Mouse (Mus musculus): ENCODE measurements around the gene Olfr20. TPM values are rescaled to one million over a fixed set of nuclear protein-coding genes. Genes with fewer than 3 reads are reported as not detected.

Olfr20 gene
- polyA plus RNA-seq, 1 experiment from 2014 or later = not detected

GRCm38 (mm10) chr11:73395374-73395773 lies 44.8 kb downstream of the Olfr20 start:
- no peaks in the 10 kb centered on the region for H3K27me3 ChIP-seq

GRCm38 (mm10) chr11:73399514-73399913 lies 48.9 kb downstream of the Olfr20 start, which contains the start of gene Olfr1:
Gene Olfr1 (minus strand): TSS chr11:73399614.
- Histone ChIP-seq H3K4me1 (no peaks in the 10 kb centered on the region), H3K4me2 (replicated peaks) (no peak within 1 kb of the TSS), H3K9me3 (no peaks in the 10 kb centered on the region), H3K27ac (no peak within 1 kb of the TSS), H3K9ac (no peak within 1 kb of the TSS), H3K27me3 (no peaks in the 10 kb centered on the region), H3K4me3 (no peak within 1 kb of the TSS), H3K36me3 (no peaks in the 10 kb centered on the region)
- ATAC-seq (ENCODE audit: insufficient number of reproducible peaks, insufficient read depth, low FRiP score, low TSS enrichment) = no peak

More at GRCm38 (mm10) chr11:73395374-73395773, 44.8 kb downstream of the Olfr20 start:
- H3K9me3 ChIP-seq = no peaks in the 10 kb centered on the region
- H3K9ac ChIP-seq = no peak overlapping the region
- whole genome bisulfite sequencing = 72% methylated on average over 4 of the region's 4 CpGs
- no peak overlapping the region for H3K4me3 ChIP-seq
- no peaks in the 10 kb centered on the region for H3K36me3 ChIP-seq
- no peak overlapping the region for H3K27ac ChIP-seq
- no peak for ATAC-seq (ENCODE audit: insufficient number of reproducible peaks, insufficient read depth, low FRiP score, low TSS enrichment)
- no peak overlapping the region for H3K4me2 ChIP-seq (replicated peaks)
- H3K4me1 ChIP-seq = no peaks in the 10 kb centered on the region

Other genes starting within 250 kb of the Olfr20 start
- gene Haspin, start 212.5 kb upstream of the Olfr20 start, polyA plus RNA-seq (2016; fragmentation: Nextera tagmentation; extraction: Ambion mirVana) = 18.2 and 18.4 TPM in 2 replicates
- 0.42 and 0.60 TPM in 2 replicates for gene P2rx5, start 190.4 kb upstream of the Olfr20 start, polyA plus RNA-seq (2016; fragmentation: Nextera tagmentation; extraction: Ambion mirVana)
- 99.7 and 104 TPM in 2 replicates for gene Emc6, start 173.7 kb upstream of the Olfr20 start, polyA plus RNA-seq (2016; fragmentation: Nextera tagmentation; extraction: Ambion mirVana)
- gene Tax1bp3, start 173.7 kb upstream of the Olfr20 start, polyA plus RNA-seq (2016; fragmentation: Nextera tagmentation; extraction: Ambion mirVana) = 206 and 211 TPM in 2 replicates
- gene Ctns, start 151.7 kb upstream of the Olfr20 start, polyA plus RNA-seq (2016; fragmentation: Nextera tagmentation; extraction: Ambion mirVana) = 24.5 and 26.5 TPM in 2 replicates
- 2.0 and 2.1 TPM in 2 replicates for gene Shpk, start 151.3 kb upstream of the Olfr20 start, polyA plus RNA-seq (2016; fragmentation: Nextera tagmentation; extraction: Ambion mirVana)
- 0.19 and 0.27 TPM in 2 replicates for gene Trpv1, start 116.5 kb upstream of the Olfr20 start, polyA plus RNA-seq (2016; fragmentation: Nextera tagmentation; extraction: Ambion mirVana)
- gene Trpv3, start 83.4 kb upstream of the Olfr20 start, polyA plus RNA-seq (2016; fragmentation: Nextera tagmentation; extraction: Ambion mirVana) = 0.08 and 0.12 TPM in 2 replicates
- 0.37 and 0.60 TPM in 2 replicates for gene Aspa, start 21.2 kb upstream of the Olfr20 start, polyA plus RNA-seq (2016; fragmentation: Nextera tagmentation; extraction: Ambion mirVana)
- not detected in 2 replicates for gene Gm49340, start 21.0 kb upstream of the Olfr20 start, polyA plus RNA-seq (2016; fragmentation: Nextera tagmentation; extraction: Ambion mirVana)
- not detected in 2 replicates for gene Spata22, start 21.0 kb upstream of the Olfr20 start, polyA plus RNA-seq (2016; fragmentation: Nextera tagmentation; extraction: Ambion mirVana)
- not detected in 2 replicates for gene Olfr376, start 20.5 kb downstream of the Olfr20 start, polyA plus RNA-seq (2016; fragmentation: Nextera tagmentation; extraction: Ambion mirVana)
- not detected in 2 replicates for gene Olfr1, start 48.8 kb downstream of the Olfr20 start, polyA plus RNA-seq (2016; fragmentation: Nextera tagmentation; extraction: Ambion mirVana)
- gene Olfr378, start 77.7 kb downstream of the Olfr20 start, polyA plus RNA-seq (2016; fragmentation: Nextera tagmentation; extraction: Ambion mirVana) = not detected in 2 replicates
- not detected in 2 replicates for gene Olfr380, start 106.7 kb downstream of the Olfr20 start, polyA plus RNA-seq (2016; fragmentation: Nextera tagmentation; extraction: Ambion mirVana)
- not detected in 2 replicates for gene Olfr381, start 140.8 kb downstream of the Olfr20 start, polyA plus RNA-seq (2016; fragmentation: Nextera tagmentation; extraction: Ambion mirVana)
- not detected in 2 replicates for gene Olfr382, start 166.4 kb downstream of the Olfr20 start, polyA plus RNA-seq (2016; fragmentation: Nextera tagmentation; extraction: Ambion mirVana)
- not detected in 2 replicates for gene Olfr385, start 242.2 kb downstream of the Olfr20 start, polyA plus RNA-seq (2016; fragmentation: Nextera tagmentation; extraction: Ambion mirVana)
- gene Olfr384, start 247.8 kb downstream of the Olfr20 start, polyA plus RNA-seq (2016; fragmentation: Nextera tagmentation; extraction: Ambion mirVana) = not detected in 2 replicates

Data from embryonic facial prominence, embryonic 12.5 days (tissue).